Mouse (Mus musculus): ENCODE results near the gene Acsl3.

Gene Acsl3

DNA sequence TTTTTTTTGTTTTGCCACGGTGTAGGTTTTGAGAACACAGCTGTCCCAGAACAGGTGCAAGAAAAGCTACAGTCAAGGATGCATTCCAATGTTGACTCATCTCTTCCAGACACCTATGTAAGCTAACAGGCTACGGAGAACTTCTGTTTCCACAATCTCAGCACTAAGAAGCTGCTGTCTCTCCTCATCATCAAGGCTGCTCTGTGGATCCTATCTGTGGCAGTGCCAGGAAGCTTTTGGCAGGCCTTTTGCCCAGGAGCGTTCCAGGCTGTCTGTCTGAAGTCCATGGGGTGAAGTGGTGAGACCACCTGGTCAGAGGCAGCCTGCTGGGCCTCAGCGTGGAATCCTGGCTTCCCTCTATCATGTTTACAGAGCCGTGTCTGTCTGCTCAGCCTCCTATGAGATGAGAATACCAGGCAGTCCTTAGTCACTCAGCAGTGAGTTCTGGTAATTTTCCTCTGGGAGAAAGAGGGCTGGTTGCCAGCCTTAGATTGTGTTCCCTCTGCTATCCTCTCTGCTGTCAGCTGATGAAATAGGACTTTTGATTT, 87.7 kb downstream of the Acsl3 start:
- DNase-seq = peak; percentile 48
